Mouse (Mus musculus) naive thymus-derived CD4-positive, alpha-beta T cell, adult 2 months (primary cell): Measurements from ENCODE around the gene Vsnl1.

Experiments used
- DNase-seq: peaks from one replicate; pipeline ENCODE4 v3.0.0-alpha.2; 2011; ENCODE audit warnings: low read depth

Vsnl1 gene

DNA sequence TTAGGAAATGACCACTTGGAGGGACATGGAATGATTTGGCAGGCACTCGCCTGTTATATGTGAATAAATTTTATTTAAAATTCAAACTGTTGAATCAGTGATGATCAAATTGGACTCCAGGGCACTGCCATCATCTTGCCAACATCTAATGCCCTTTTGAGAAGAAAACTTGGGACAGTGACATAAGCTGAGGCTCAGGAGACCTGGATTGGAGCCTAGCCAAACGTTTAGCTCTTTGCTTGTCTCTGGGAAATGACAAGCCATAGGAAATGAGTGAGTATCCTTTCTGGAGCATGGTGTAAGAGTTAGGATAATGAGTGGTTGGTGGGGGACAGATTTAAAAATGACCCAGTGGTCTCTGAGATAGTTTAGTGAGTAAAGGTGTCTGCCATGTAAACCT lies 57.0 kb downstream of the Vsnl1 start:
- DNase-seq: no peak

DNA sequence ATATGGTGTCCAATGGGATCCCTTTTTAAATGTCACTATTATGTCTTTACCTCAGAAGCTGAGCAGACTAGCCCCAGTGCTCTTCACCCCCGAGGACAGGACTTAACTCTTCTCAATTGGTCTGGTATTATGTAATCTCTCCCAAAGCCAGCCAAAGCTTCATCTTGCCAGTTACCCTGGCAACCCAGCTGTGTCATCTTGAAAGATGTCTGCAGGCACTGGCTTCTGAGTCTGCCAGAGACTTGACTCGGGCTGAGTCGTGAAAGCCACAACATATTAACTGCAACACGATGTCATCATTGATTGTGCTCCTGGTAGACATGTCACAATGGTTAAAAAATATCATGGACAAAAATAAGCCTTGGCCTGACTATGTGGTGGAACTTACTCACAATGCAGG lies 66.4 kb downstream of the Vsnl1 start:
- no peak for DNase-seq

DNA sequence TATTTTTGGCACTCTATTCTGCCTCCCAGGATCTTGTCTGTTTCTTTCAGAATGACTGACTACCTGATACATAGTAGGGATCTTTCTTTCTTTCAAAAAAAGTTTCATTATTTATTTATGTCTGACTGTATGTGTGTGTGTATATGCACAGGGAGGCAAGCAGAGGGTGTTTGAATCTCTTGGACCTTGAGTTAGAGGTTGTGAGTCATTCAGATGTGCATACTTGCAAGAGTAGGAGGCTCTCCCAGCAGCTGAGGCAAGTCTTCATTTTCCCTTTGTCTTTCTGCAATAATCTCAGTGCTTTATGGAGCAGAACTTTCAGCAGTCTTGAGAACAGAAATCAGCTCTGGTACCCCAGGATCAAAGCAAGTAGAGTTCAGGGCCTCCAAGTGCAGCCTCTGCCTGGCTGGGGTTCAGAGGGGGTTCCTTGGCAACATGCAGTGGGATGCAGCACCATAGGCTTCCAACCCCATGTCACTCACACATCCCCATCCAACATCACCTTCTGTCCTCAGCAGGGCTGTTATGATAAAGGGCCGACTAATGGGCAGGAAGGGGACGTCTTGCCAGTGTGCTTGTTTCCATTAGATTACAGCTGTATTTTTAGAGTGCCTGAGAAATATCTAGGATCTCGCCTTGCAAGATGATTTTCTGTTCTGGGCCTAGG lies 69.2 kb downstream of the Vsnl1 start:
- no peak for DNase-seq

DNA sequence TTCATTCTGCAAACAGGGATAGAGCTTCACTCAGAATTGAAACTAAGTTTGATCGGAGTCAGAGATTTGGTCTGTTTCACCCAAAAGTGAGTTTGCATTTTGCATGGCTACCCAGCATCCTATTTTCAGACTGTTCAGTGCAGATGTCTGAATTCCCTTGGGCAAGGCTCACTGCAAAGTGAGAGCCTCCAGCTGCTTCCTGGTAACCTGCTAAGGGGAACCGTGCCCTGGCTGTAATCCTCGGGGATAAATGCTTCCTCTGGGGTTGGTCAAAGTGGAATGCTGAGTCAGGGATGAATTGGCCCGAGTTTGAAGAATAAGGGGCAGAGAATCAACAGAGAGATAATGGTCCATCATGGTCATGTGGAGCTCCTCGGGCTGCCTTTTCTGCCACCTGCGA lies 71.5 kb downstream of the Vsnl1 start:
- DNase-seq: no peak

DNA sequence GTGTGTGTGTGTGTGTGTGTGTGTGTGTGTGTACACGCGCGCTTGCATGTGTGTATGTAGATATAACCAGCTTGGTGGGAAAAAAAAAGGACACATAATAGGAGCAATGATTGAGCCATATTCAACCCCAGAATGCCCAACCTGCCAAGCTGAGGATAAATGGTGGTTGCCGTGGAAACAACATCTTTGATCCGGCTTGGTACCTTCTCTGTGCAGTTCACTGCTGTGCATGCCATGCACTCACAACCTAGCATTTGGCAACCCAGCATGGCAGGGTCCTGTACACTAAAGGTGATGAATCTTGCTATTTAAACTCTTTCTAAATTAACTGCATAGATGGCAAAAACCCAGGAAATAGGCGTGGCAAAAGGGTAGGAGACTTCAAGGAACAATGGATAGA lies 74.0 kb downstream of the Vsnl1 start:
- DNase-seq: no peak

DNA sequence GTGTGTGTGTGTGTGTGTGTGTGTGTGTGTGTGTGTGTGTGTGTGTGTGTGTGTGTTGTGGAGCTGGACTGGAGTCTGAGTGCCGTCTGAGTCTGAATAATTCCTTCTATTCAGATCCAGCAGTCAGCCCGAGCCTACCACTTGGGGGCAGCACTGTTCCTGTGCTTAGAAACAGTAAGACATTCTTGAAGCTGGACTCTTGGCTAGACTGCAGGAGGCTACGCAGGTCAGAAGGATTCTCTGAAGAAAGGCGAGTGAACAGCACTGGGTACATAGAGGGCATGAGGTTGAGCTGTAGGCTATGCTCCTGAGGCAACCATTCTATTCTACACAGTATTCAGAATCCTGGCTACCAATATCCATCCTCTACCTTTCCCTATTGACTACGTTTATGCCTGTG lies 85.5 kb downstream of the Vsnl1 start:
- peak; percentile 42 for DNase-seq

DNA sequence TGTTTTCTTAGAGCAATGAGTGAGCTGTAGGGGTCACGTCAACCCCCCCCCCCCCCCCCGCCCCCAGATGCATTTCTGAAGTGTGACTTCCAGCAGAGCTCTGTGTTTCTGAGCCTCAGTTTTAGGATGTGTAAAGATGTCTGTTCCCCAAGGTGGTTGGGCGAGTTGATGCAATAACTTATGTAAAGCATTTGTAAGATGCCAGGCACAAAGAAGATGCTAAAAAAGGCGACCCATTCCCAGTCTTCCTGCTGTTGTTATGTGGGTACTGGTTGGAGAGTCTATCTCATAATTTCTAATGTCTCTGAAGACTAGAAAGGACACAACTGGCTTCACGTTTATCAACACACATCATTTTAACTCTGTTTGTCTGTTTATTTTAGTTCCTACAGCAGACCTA lies 86.5 kb downstream of the Vsnl1 start:
- DNase-seq: no peak

DNA sequence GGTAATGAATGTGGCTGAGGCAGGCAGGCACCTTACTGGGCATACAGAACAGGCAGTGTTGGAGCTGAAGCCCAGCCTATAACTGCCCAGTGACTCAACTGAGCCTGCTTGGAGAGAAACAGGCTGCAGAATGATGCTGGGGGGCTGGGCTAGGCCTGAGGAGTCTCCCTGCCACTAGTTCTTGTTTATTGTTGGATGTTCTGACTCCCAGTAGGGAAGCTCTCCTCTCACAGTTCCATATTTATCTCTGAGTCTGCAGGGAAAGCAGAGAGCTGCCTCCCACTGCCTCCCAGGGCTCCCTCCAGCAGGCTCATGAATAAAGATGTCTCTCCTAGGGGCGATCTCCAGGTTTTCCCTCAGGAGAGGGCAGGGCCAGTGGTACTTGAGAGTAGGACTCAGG lies 88.0 kb downstream of the Vsnl1 start:
- DNase-seq: no peak

DNA sequence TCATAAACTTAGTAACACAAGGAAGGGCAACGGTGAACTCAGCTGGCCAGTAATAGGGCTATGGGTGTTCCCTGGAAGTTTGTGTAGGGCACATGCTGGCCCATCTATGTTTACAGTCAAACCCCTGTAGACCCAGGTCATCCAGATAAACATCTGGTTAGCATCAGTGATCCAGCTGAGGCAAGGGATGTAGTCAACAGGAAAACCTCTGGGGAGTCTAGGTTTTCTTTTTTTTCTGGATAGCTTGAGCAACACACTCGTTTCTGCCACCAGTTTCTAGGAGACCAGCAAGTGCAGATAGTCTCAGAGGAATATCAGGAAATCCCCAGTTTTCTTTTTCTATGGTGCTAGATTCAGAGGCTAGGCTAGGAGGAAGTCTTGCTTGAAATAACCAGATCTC lies 90.5 kb downstream of the Vsnl1 start:
- no peak for DNase-seq

DNA sequence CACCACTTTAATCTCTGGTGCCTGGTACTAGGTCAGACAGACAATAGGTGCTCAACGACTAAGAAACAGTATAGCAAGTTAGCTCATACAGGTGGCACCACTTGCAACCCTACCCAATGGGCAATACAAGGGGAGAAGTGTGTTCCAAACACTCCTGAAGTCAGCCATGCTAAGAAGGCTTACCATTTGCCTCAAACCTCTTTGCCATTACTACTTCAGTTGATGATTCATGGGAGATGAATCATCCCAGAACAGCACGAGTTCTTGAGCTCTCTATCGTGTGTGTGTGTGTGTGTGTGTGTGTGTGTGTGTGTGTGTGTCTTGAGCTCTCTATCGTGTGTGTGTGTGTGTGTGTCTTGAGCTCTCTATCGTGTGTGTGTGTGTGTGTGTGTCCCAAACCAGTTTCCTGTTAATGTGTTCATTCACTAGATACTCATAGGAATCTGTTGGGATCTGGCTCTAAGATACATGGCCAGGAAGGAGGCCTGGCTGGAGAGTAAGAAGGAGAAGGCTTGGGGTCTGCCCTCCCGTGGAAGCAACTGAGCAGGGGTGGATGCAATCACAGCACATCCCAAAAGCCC lies 94.3 kb downstream of the Vsnl1 start:
- no peak for DNase-seq

DNA sequence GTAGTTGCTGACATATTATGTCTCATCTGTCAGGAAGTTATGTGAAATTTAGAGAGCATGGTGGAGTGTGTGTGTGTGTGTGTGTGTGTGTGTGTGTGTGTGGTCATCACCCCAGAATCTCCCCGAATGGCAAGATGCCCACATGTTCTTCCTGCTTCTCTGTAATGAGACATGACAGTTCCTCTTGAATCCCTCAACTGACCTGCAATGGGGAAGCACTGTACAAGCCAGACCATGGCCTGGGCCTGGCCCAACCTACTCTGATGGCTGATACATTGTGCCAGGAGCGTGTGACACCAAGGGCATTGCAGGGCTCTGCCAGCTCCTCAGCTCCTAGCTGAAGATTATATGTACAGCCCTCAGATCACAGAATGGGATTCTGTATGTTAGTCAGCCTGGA lies 98.2 kb downstream of the Vsnl1 start:
- DNase-seq: no peak

DNA sequence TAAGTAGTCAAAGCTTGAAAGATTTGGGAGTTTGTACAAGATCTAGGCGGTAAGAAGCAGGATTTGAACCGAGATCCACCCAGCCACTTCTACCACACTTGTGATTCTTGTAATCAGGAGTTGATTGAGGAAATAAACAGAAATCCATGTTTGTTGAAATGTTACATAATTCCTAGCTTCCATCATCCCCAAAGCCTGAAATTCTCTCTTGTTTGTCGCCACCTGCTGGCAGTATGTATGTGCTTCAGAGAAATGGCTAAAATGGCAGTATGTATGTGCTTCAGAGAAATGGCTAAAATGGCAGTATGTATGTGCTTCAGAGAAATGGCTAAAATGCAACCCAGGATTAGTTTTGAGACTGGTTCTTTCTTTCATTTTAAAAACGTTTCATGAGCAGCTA lies 99.6 kb downstream of the Vsnl1 start:
- DNase-seq: peak; percentile 74

DNA sequence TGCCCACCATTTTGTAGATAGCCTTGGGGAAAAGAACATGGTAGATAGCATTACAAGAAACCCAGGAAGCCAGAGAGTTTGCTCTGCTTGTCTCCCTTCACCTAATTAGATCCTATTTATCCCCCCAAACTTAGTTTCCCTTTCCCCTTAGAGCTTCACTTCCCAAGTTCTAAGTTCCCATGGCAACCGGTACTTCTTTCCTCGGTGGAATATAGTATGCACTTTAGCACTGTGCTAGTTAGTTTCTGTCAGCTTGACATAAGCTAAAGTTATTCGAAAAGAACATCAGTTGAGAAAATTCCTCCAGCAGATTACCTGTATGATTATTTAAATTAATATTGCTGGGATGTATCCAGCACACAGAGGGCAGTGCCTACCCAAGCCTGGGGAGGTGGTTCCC lies 109.9 kb downstream of the Vsnl1 start:
- no peak for DNase-seq

DNA sequence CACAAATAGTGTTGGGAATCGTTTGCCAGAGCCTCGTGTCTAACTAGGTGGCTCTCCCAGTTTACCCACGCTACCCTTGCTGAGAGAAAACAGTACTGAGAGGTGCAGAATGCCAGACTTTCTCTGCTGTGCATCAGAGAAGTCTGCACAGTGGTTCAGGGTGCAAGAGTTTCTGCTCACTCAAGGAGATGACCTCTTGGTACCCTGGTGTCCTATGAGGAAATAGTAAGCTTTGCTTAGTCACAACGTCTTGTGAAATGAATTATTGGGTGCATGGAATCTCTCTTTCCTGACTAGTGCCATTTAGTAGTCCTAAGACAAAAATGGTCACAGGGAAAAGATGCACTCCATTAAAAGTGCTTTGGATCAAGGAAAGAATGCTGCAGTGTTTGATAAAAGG lies 111.9 kb downstream of the Vsnl1 start:
- no peak for DNase-seq

DNA sequence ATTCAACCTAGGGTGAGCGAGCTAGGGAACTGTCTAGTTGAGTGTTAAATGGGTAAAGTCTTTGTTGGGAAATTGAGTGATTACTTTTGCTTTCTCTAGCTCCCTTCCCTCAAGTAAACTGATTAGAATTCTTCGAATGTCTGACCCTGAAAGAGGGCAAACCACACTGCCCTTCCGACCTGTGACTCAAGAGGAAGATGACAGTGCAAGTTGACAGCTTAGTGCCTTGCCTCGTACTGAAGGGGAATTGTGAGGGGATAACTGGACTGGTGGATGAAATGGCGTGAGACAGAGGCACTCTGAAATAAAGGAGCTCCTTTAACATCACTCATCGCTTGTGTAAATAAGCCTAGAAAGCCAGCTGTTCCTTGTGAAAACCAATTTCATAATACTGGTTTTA lies 118.7 kb downstream of the Vsnl1 start:
- no peak for DNase-seq

DNA sequence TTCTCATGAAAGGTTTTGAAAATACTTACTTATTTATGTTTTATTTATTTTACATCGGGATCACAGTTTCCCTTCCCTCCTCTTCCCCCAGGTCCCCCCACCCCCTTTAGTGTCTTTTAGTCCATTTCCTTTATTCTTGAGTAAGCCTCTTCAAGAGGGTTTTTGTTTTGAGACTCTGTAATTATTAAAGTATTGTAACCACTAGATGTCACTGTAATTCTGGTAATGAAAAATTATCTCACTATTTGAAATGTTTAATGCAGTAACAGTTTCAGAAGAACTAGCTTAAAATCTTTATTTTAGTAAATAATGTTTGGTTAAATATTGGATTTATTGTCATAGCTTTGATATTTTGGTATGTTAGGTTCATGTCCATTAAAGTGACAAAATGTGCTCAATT lies 122.6 kb downstream of the Vsnl1 start:
- no peak for DNase-seq

DNA sequence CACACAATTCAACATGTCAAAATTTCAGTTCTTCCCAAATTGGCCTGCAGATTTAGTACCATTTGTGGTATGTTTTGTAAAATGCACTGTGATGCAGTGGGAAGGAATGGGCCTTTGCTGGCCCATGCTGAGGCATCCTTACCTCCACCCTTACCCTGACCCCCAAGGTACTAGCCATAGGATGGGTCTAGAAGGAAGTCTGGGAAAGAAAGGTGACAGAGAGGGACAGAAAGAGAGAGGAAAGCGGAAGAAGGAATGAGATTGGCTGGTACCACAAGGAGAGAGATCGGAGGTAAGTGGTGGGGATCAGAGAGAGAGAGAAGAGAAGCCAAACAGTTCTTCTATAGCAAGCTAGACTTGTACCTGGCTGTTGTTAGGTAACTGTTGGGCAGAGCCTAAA lies 125.3 kb downstream of the Vsnl1 start:
- no peak for DNase-seq

DNA sequence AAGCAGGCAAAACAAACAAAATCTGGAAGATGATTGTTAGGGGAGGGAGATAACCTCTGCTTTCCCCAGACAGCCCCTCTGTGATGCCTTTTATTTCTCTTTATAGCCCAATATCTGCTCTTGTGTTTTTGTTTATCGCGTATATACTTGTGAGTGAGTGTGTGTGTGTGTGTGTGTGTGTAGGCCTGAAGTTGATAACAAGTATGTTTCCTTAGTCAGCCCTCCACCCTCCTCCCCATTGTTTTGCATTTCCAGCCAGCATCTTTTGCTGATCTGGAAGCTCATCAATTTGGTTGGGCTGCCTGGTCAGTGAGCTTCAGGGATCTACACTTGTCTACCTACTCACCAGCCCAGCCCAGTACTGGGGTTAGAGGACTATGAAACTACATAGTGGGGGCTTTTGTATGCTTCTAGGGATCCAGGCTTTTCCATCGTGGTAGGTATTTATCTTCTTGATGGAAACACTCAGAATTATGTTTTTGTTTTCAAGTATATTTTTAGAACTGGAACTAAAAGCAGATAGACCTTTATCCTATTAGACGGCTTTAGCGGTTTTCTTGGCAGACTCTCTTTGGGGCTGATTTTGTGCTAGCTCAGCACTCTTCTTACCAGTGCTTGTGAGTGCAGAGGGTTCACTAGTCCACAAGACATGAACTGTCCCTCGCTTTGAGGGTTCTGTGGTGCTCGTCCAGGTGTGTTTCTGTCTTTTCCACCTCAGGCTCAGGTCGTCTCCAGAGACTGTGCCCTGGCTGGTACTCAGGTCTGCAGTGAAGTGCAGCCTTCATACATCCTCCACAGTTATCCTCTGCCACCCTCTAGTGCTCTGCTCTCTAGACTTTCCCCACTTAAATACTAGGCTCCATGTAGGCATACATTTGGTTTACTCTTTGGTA lies 129.4 kb downstream of the Vsnl1 start:
- no peak for DNase-seq

DNA sequence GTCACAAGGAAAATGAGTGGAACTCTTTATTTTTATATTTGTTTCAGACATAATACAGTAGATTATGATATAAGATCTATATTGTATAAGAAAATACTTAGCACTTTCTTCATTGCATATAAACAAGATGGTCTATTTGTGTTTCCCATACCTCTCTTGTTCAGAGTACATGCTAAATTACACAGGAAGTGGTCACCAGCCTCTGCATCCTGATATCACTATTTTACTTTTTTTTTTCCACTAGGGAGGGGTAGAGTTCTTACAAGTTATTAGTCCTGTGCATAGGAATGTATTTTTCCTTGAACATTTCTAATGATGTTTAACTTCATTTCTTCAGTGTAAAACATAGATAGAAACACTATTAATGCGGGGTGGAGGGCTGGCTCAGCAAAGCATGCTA lies 135.6 kb downstream of the Vsnl1 start:
- no peak for DNase-seq

DNA sequence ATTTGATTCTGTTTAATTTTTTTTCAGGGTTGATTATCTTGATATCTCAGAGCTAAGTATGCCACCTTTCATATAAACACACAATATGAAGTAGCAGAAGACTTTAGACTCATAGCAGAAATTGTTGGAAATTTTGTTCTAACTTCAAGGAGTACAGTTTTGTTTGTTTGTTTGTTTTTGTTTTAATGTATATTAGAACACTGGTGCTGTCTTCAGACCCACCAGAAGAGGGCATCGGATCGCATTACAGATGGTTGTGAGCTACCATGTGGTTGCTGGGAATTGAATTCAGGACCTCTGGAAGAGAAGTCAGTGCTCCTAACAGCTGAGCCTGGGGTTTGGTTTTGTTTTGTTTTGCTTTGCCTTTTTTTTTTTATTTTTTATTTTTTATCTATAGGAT lies 150.0 kb downstream of the Vsnl1 start:
- no peak for DNase-seq

DNA sequence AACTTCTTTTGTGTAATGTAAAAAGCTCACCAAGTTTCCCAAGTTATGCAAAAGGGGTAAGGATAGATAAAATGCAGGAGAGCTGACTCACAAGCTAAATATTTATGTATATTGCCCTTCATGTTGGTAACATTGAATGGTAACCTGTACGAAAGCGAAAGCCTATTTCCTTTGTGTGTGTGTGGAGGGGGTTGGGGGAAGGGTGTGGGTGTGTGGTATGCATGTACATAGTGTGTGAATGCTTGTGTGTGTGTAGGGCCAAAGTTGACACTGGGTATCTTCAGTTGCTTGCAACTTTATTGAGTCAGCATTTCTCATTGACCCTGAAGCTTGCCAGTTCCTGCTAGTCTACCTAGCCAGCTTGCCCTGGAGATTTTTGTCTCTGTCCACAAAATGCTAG lies 154.8 kb downstream of the Vsnl1 start:
- peak; percentile 34 for DNase-seq

DNA sequence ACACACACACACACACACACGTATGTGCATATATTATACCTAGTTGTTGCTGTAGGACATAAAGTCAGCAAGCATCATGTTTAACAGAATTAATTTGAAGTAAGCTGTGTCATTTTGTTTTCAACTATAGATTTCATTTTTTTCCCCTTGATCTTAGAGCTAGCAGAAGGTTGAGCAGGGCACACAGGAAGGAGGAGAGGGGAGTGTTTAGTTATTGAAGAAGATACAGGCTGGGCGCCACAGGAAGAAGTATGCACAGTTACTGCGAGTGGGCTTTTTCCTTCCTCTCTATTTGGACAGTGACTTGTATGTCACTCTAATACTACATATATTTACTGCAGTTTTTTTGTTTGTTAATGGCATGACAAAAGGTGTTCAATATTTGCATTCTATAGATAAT lies 156.5 kb downstream of the Vsnl1 start:
- peak; percentile 60 for DNase-seq

DNA sequence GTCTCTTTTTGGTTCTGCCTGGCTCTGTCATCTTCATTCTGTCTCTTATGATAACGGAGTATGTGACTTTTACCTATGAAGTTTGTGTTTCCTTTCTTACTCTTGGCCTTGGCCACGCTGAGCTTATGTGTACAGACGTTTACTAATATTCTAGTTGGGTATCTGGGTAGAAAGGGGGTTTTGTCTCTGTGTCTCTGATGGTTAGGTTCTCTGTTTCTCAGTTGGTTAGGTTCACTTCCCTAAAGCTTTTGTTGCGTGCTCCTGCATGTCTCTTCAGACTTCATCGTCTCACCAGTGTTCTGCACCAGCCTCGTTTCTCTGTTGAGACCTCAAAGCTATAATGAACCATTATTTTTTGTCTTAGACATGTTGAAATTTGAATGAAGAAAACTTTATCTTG lies 159.2 kb downstream of the Vsnl1 start:
- no peak for DNase-seq
